Mouse (Mus musculus) myocyte (in vitro differentiated cells): ENCODE measurements around the gene Ankle1. TPM values are rescaled to one million over a fixed set of nuclear protein-coding genes. Genes with fewer than 3 reads are reported as not detected.

ENCODE experiments used
- H3K27me3 ChIP-seq: one replicate; pipeline ENCODE4 v1.6.1; 2011; ENCODE audit not compliant: control insufficient read depth, insufficient read depth, insufficient read length
- H3K36me3 ChIP-seq: one replicate; pipeline ENCODE4 v1.6.1; 2011; ENCODE audit not compliant: control insufficient read depth, insufficient read depth
- H3K4me2 ChIP-seq: one replicate; pipeline ENCODE4 v1.6.1; 2011; ENCODE audit warnings: low read depth, control low read depth
- H3K4me3 ChIP-seq: one replicate; pipeline ENCODE4 v1.5.1; 2011; ENCODE audit warnings: mild to moderate bottlenecking, control low read depth, moderate library complexity
- H3K79me2 ChIP-seq: one replicate; pipeline ENCODE4 v1.6.1; 2011; ENCODE audit not compliant: control insufficient read depth, insufficient read depth
- H3ac ChIP-seq: one replicate; pipeline ENCODE4 v1.6.1; 2011; ENCODE audit not compliant: control insufficient read depth, insufficient read length
- CEBPB ChIP-seq: IDR thresholded peaks from 2 replicates; pipeline ENCODE4 v1.6.1; 2011; ENCODE audit warnings: mild to moderate bottlenecking, moderate library complexity; ENCODE audit not compliant: poor library complexity, insufficient read depth, severe bottlenecking
- E2F4 ChIP-seq: IDR thresholded peaks from one replicate; pipeline ENCODE4 v1.6.1; 2011; ENCODE audit warnings: mild to moderate bottlenecking, control low read depth, moderate library complexity; ENCODE audit not compliant: insufficient read depth
- MAX ChIP-seq: IDR thresholded peaks from one replicate; pipeline ENCODE4 v1.6.1; 2011; ENCODE audit warnings: low read depth, mild to moderate bottlenecking, control low read depth
- MYOD1 ChIP-seq, 3 experiments: IDR thresholded peaks; one replicate each; pipeline ENCODE4 v1.6.1; 2011; ENCODE audit warnings: control low read depth in 2 of 3, low read depth in 2 of 3, mild to moderate bottlenecking in 2 of 3, moderate library complexity in 1 of 3; ENCODE audit not compliant: insufficient read length in 2 of 3, control insufficient read depth in 1 of 3
- MYOG ChIP-seq, 3 experiments: IDR thresholded peaks; one replicate each; pipeline ENCODE4 v1.6.1; 2011; ENCODE audit warnings: control low read depth in 2 of 3, low read depth in 2 of 3, mild to moderate bottlenecking in 2 of 3; ENCODE audit not compliant: insufficient read length in 2 of 3, control insufficient read depth in 1 of 3, insufficient read depth in 1 of 3
- POLR2A ChIP-seq: IDR thresholded peaks from one replicate; pipeline ENCODE4 v1.6.1; 2011; ENCODE audit warnings: low read depth, mild to moderate bottlenecking, control low read depth, moderate library complexity; ENCODE audit not compliant: insufficient read length
- POLR2AphosphoS2 ChIP-seq: IDR thresholded peaks from one replicate; pipeline ENCODE4 v1.6.1; 2011; ENCODE audit warnings: low read depth, control low read depth; ENCODE audit not compliant: insufficient read length
- REST ChIP-seq: IDR thresholded peaks from one replicate; pipeline ENCODE4 v1.6.1; 2011; ENCODE audit warnings: mild to moderate bottlenecking, control low read depth, moderate library complexity; ENCODE audit not compliant: insufficient read depth, insufficient read length
- SRF ChIP-seq: IDR thresholded peaks from one replicate; pipeline ENCODE4 v1.6.1; 2011; ENCODE audit warnings: low read depth; ENCODE audit not compliant: control insufficient read depth, insufficient read length
- TCF12 ChIP-seq: IDR thresholded peaks from one replicate; pipeline ENCODE4 v1.6.1; 2011; ENCODE audit warnings: mild to moderate bottlenecking, control low read depth; ENCODE audit not compliant: poor library complexity, insufficient read depth, severe bottlenecking
- TCF3 ChIP-seq: IDR thresholded peaks from one replicate; pipeline ENCODE4 v1.6.1; 2011; ENCODE audit warnings: low read depth, control low read depth; ENCODE audit not compliant: insufficient read length
- USF1 ChIP-seq: IDR thresholded peaks from one replicate; pipeline ENCODE4 v1.6.1; 2011; ENCODE audit warnings: low read depth, mild to moderate bottlenecking, control low read depth, moderate library complexity
- polyA plus RNA-seq: library from polyadenylated mRNA; unstranded; fragments of >200 nt; fragmentation: generic; extraction: Trizol; gene quantifications from one replicate; pipeline ENCODE4 v1.2.1, GENCODE M21; 2012; ENCODE audit warnings: missing spikeins

Gene Ankle1
- polyA plus RNA-seq, 1 experiment = 1.3 TPM

GRCm38 (mm10) chr8:71392871-71393270, 12.9 kb upstream of the Ankle1 start:
- TF ChIP-seq MYOD1 (IDR thresholded peaks at IDR 0.05; ENCODE audit: control insufficient read depth in 1 of 3, insufficient read length in 2 of 3, low read depth in 2 of 3) (no peak), SRF (no peak), TCF3 (no peak), USF1 (no peak), TCF12 (no peak), E2F4 (no peak), POLR2AphosphoS2 (no peak), MYOG (IDR thresholded peaks at IDR 0.05; ENCODE audit: control insufficient read depth in 1 of 3, insufficient read depth in 1 of 3, insufficient read length in 2 of 3, low read depth in 2 of 3) (no peak), MAX (no peak), REST (no peak), POLR2A (no peak), CEBPB (no peak)
- Histone ChIP-seq H3K36me3 (no peaks in the 10 kb centered on the region), H3K4me3 (no peak overlapping the region), H3K79me2 (peaks cover 10% of the 10 kb centered on the region), H3K4me2 (peak overlapping the region; percentile 48), H3ac (no peak overlapping the region), H3K27me3 (no peaks in the 10 kb centered on the region)

GRCm38 (mm10) chr8:71394481-71394880, 11.3 kb upstream of the Ankle1 start:
- no peak overlapping the region for H3K4me3 ChIP-seq
- TF ChIP-seq E2F4 (no peak), POLR2A (no peak), REST (no peak), CEBPB (no peak), TCF12 (no peak), MAX (no peak), SRF (no peak), POLR2AphosphoS2 (no peak), USF1 (no peak), TCF3 (no peak), MYOG (IDR thresholded peaks at IDR 0.05; ENCODE audit: control insufficient read depth in 1 of 3, insufficient read depth in 1 of 3, insufficient read length in 2 of 3, low read depth in 2 of 3) (no peak), MYOD1 (IDR thresholded peaks at IDR 0.05; ENCODE audit: control insufficient read depth in 1 of 3, insufficient read length in 2 of 3, low read depth in 2 of 3) (no peak)
- no peaks in the 10 kb centered on the region for H3K27me3 ChIP-seq

GRCm38 (mm10) chr8:71395071-71395470, 10.7 kb upstream of the Ankle1 start:
- Histone ChIP-seq H3K27me3 (no peaks in the 10 kb centered on the region), H3ac (no peak overlapping the region), H3K4me2 (no peak overlapping the region), H3K36me3 (no peaks in the 10 kb centered on the region), H3K79me2 (peaks cover 16% of the 10 kb centered on the region), H3K4me3 (no peak overlapping the region)
- TF ChIP-seq REST (no peak), POLR2A (no peak), MAX (no peak), MYOG (IDR thresholded peaks at IDR 0.05; ENCODE audit: control insufficient read depth in 1 of 3, insufficient read depth in 1 of 3, insufficient read length in 2 of 3, low read depth in 2 of 3) (no peak), TCF12 (no peak), MYOD1 (IDR thresholded peaks at IDR 0.05; ENCODE audit: control insufficient read depth in 1 of 3, insufficient read length in 2 of 3, low read depth in 2 of 3) (no peak), CEBPB (no peak), USF1 (no peak), TCF3 (no peak)

More at GRCm38 (mm10) chr8:71394481-71394880, 11.3 kb upstream of the Ankle1 start:
- no peaks in the 10 kb centered on the region for H3K36me3 ChIP-seq
- no peak overlapping the region for H3K4me2 ChIP-seq
- peaks cover 16% of the 10 kb centered on the region for H3K79me2 ChIP-seq
- no peak overlapping the region for H3ac ChIP-seq

- Histone ChIP-seq H3K36me3 (no peaks in the 10 kb centered on the region), H3K4me3 (peak within 1 kb of the TSS; percentile 81), H3K4me2 (peak within 1 kb of the TSS; percentile 83), H3K27me3 (no peaks in the 10 kb centered on the region), H3K79me2 (peaks cover 16% of the 10 kb centered on the region), H3ac (peak within 1 kb of the TSS; percentile 73)
- TF ChIP-seq E2F4 (no peak), MYOG (IDR thresholded peaks at IDR 0.05; ENCODE audit: control insufficient read depth in 1 of 3, insufficient read depth in 1 of 3, insufficient read length in 2 of 3, low read depth in 2 of 3) (no peak), MAX (no peak), REST (no peak), TCF3 (no peak), TCF12 (no peak), POLR2AphosphoS2 (no peak), SRF (no peak), CEBPB (no peak), USF1 (no peak), POLR2A (no peak), MYOD1 (IDR thresholded peaks at IDR 0.05; ENCODE audit: control insufficient read depth in 1 of 3, insufficient read length in 2 of 3, low read depth in 2 of 3) (no peak)
These were observed 10.2 kb upstream of the Ankle1 start, which contains the start of gene Ushbp1 for GRCm38 (mm10) chr8:71395629-71396028. Gene Ushbp1 (minus strand): TSS chr8:71395802.
